In genomic region chr12:84192280-84192679, GRCm38 (mm10) we compare ENCODE assay signal across 8 mouse cellular contexts. TPM values are rescaled to one million over a fixed set of nuclear protein-coding genes. Genes with fewer than 3 reads are reported as not detected.
A peak's percentile ranks its signal among the peaks of the same experiment; 100 is the strongest.
DNase-seq lines count a peak whose midpoint lies in the region; ATAC-seq and TF ChIP-seq lines count a peak whose summit lies in the region.

No protein-coding gene starts in this region.

- 20% methylated on average over 13 of the region's 13 CpGs for WGBS in cerebellum, adult 2 months
- 1% methylated on average over 13 of the region's 13 CpGs for WGBS in limb, embryonic 11.5 days
- WGBS in neural tube, embryonic 14.5 days, result 3% methylated on average over 13 of the region's 13 CpGs

- peaks cover 33% of the 10 kb centered on the region for H3K4me1 ChIP-seq in cerebellum, adult 2 months (ENCODE audit: control insufficient read depth, insufficient read depth, low read length)
- peaks cover 57% of the 10 kb centered on the region for H3K4me1 ChIP-seq in limb, embryonic 11.5 days (ENCODE audit: control insufficient read depth, insufficient read depth, low read length)
- peaks cover 43% of the 10 kb centered on the region for H3K4me1 ChIP-seq in neural tube, embryonic 14.5 days (ENCODE audit: control insufficient read depth, insufficient read depth, low read length)

- TF ChIP-seq POLR2A in cerebellum, adult 2 months (IDR thresholded peaks at IDR 0.05; ENCODE audit: borderline replicate concordance, insufficient read depth, low read length), result no peak

- peak overlapping the region; percentile 92; the same call in 1 of the 2 replicates for H3K27ac ChIP-seq in cerebellum, adult 2 months (ENCODE audit: insufficient read depth, low read length)
- H3K27ac ChIP-seq in limb, embryonic 11.5 days (replicated peaks; ENCODE audit: low read depth, low read length), result no peak overlapping the region
- H3K27ac ChIP-seq in neural tube, embryonic 14.5 days (ENCODE audit: low read depth, low read length), result no peak overlapping the region; the same call in 1 of the 2 replicates

- no peaks in the 10 kb centered on the region for H3K27me3 ChIP-seq in cerebellum, adult 2 months (ENCODE audit: control insufficient read depth, insufficient read depth, low read length)
- H3K27me3 ChIP-seq in limb, embryonic 11.5 days (ENCODE audit: control insufficient read depth, insufficient read depth, low read length), result no peaks in the 10 kb centered on the region
- no peaks in the 10 kb centered on the region for H3K27me3 ChIP-seq in neural tube, embryonic 14.5 days (ENCODE audit: control insufficient read depth, insufficient read depth, low read length)

- no peaks in the 10 kb centered on the region for H3K9me3 ChIP-seq in limb, embryonic 11.5 days (ENCODE audit: control insufficient read depth, low read length)
- H3K9me3 ChIP-seq in neural tube, embryonic 14.5 days (ENCODE audit: control insufficient read depth, low read length), result no peaks in the 10 kb centered on the region

- peak overlapping the region; percentile 91 for H3K9ac ChIP-seq in limb, embryonic 11.5 days (ENCODE audit: low read length)
- H3K9ac ChIP-seq in neural tube, embryonic 14.5 days (replicated peaks; ENCODE audit: low read depth, low read length), result peak overlapping the region; percentile 88

- DNase-seq in cerebellum, adult 2 months, result peak in 1 of 2 experiments; percentile 35
- no peak for DNase-seq in cerebellum, postnatal 4 days (ENCODE audit: low spot score in 2 of 2)
- peak; percentile 54 to 64 for DNase-seq in spleen, postnatal 10 days (ENCODE audit: low spot score in 2 of 2)
- DNase-seq in spleen, adult 18-20 months, result no peak
- DNase-seq in limb, embryonic 11.5 days (ENCODE audit: low spot score), result no peak
- no peak for DNase-seq in right cerebral cortex, postnatal 25 days

- peak overlapping the region; percentile 99 for H3K4me2 ChIP-seq in limb, embryonic 11.5 days (ENCODE audit: low read depth, severe bottlenecking)
- peak overlapping the region; percentile 97 for H3K4me2 ChIP-seq in neural tube, embryonic 14.5 days (ENCODE audit: low read depth, low read length)

- peak overlapping the region; percentile 62 for H3K4me3 ChIP-seq in cerebellum, adult 2 months (replicated peaks; ENCODE audit: insufficient read depth, low read depth, low read length)
- H3K4me3 ChIP-seq in limb, embryonic 11.5 days (ENCODE audit: low read depth, low read length), result peak overlapping the region; percentile 72
- peak overlapping the region; percentile 74 for H3K4me3 ChIP-seq in neural tube, embryonic 14.5 days (ENCODE audit: low read depth, low read length)

- ATAC-seq in limb, embryonic 11.5 days (ENCODE audit: insufficient number of reproducible peaks, low FRiP score, low TSS enrichment, low read depth), result no peak
- ATAC-seq in neural tube, embryonic 14.5 days (ENCODE audit: low read depth), result no peak
- no peak for ATAC-seq in megakaryocyte progenitor cell, adult 5-6 weeks (replicated peaks; ENCODE audit: poor library complexity)

- TF ChIP-seq CTCF in cerebellum, adult 2 months (IDR thresholded peaks at IDR 0.05; ENCODE audit: borderline replicate concordance, insufficient read depth, low read depth, low read length), result no peak

- H3K36me3 ChIP-seq in limb, embryonic 11.5 days (ENCODE audit: control insufficient read depth, insufficient read depth, low read length), result no peaks in the 10 kb centered on the region
- no peaks in the 10 kb centered on the region for H3K36me3 ChIP-seq in neural tube, embryonic 14.5 days (ENCODE audit: control insufficient read depth, insufficient read depth, low read length)

RNA-seq across cellular contexts. Expression of gene Elmsan1, which starts 26.4 kb away (rescaled TPM):
- 8.4 and 9.7 TPM in 2 replicates for polyA plus RNA-seq in cerebellum, adult 2 months (2012; rRNA removed)
- polyA plus RNA-seq in limb, embryonic 11.5 days (2014; fragmentation: Nextera tagmentation; extraction: Ambion mirVana), result 6.1 and 6.6 TPM in 2 replicates
- polyA plus RNA-seq in neural tube, embryonic 14.5 days (2014; fragmentation: Nextera tagmentation; extraction: Ambion mirVana), result 4.2 and 4.5 TPM in 2 replicates
- total RNA-seq in megakaryocyte progenitor cell, adult 5-6 weeks (2015), result 13.7 and 14.1 TPM in 2 replicates
- total RNA-seq in megakaryocyte progenitor cell, adult 5-6 weeks (2017), result 11.5 and 15.2 TPM in 2 replicates

RNA-seq across cellular contexts. Expression of gene Pnma1, which starts 44.0 kb away (rescaled TPM):
- polyA plus RNA-seq in cerebellum, adult 2 months (2012; rRNA removed), result 0.68 and 0.84 TPM in 2 replicates
- 0.70 and 0.99 TPM in 2 replicates for polyA plus RNA-seq in limb, embryonic 11.5 days (2014; fragmentation: Nextera tagmentation; extraction: Ambion mirVana)
- 3.4 and 3.9 TPM in 2 replicates for polyA plus RNA-seq in neural tube, embryonic 14.5 days (2014; fragmentation: Nextera tagmentation; extraction: Ambion mirVana)
- total RNA-seq in megakaryocyte progenitor cell, adult 5-6 weeks (2015), result 0.15 TPM in 2 replicates
- 0.24 and 0.62 TPM in 2 replicates for total RNA-seq in megakaryocyte progenitor cell, adult 5-6 weeks (2017)

Comparison
In these comparisons a context has a peak if more than half of its experiments do, and no peak if none do; other contexts are left out.
1. DNase-seq: peak in spleen, postnatal 10 days (2 of 2); none in cerebellum, postnatal 4 days (0 of 2), spleen, adult 18-20 months (0 of 2), limb, embryonic 11.5 days (single experiment) and right cerebral cortex, postnatal 25 days (single experiment).
2. Peak in every context shown above with its lines, with median percentiles within 50 percentile points of each other: H3K4me3 ChIP-seq.